Mouse (Mus musculus) testis, adult 2 months (tissue): ENCODE measurements around the gene Rexo5.

Experiments used
- CTCF ChIP-seq: fragments of 200-500 bp; IDR thresholded peaks from 2 replicates; pipeline ENCODE4 v1.5.1; 2012; ENCODE audit warnings: low read depth, mild to moderate bottlenecking, inconsistent platforms, low read length, moderate library complexity; ENCODE audit not compliant: control insufficient read depth, insufficient read depth, insufficient replicate concordance
- POLR2A ChIP-seq: fragments of 200-500 bp; IDR thresholded peaks from 2 replicates; pipeline ENCODE4 v1.6.1; 2012; ENCODE audit warnings: low read depth, mild to moderate bottlenecking, inconsistent platforms, low read length, moderate library complexity; ENCODE audit not compliant: control insufficient read depth

GRCm38 (mm10) chr7:119784908-119785307 is 8.9 kb upstream of the Rexo5 start:
- TF ChIP-seq CTCF (no peak), POLR2A (no peak)
